Mouse (Mus musculus): Measurements from ENCODE around the gene Nkx2-4. TPM values are rescaled to one million over a fixed set of nuclear protein-coding genes. Genes with fewer than 3 reads are reported as not detected.

The Nkx2-4 gene
- total RNA-seq, 2 experiments from 2014 or later = not detected

Other genes with a start within 250 kb of the Nkx2-4 start
- gene Kiz, start 229.6 kb downstream of the Nkx2-4 start, total RNA-seq (2021) = 10 to 100 TPM; 24.5 to 25.5 TPM
- gene Xrn2, start 72.4 kb downstream of the Nkx2-4 start, total RNA-seq (2021) = 10 to 100 TPM; 40.3 to 40.7 TPM
- gene Nkx2-2, start 108.8 kb upstream of the Nkx2-4 start, total RNA-seq (2021) = 1 to 10 TPM; 3.2 to 5.6 TPM